Mouse (Mus musculus) bone marrow, adult 2 months (tissue): ENCODE measurements around the gene Fgg.

Experiments
- CTCF ChIP-seq: fragments of 200-500 bp; IDR thresholded peaks from 2 replicates; pipeline ENCODE4 v1.5.1; 2011; ENCODE audit warnings: low read length, control low read depth; ENCODE audit not compliant: control insufficient read depth, insufficient read depth
- POLR2A ChIP-seq: fragments of 200-500 bp; IDR thresholded peaks from 2 replicates; pipeline ENCODE4 v1.6.1; 2011; ENCODE audit warnings: low read depth, mild to moderate bottlenecking, control low read depth, low read length, borderline replicate concordance; ENCODE audit not compliant: control insufficient read depth

DNA sequence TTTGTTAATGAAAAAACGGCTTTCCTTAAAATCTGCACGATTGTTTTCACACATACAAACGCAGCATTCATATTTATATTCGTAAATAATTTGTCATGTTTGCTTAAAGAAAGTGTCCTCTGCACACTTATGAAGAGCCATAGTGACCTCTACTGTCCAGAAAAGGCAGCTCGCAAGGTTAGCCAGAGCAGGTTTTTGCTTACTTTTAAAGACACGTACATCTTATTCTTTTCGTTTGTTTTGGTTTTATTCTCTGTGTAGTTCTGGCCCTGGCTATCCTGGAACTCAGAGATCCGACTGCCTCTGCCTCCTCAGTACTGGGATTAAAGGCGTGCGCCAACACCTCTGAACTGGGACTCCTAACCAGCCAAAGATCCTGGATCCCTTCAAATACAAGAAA is 46.2 kb downstream of the Fgg start:
- TF ChIP-seq POLR2A (no peak), CTCF (no peak)
